ENCODE assay signal across 11 mouse cellular contexts in the genomic region with DNA sequence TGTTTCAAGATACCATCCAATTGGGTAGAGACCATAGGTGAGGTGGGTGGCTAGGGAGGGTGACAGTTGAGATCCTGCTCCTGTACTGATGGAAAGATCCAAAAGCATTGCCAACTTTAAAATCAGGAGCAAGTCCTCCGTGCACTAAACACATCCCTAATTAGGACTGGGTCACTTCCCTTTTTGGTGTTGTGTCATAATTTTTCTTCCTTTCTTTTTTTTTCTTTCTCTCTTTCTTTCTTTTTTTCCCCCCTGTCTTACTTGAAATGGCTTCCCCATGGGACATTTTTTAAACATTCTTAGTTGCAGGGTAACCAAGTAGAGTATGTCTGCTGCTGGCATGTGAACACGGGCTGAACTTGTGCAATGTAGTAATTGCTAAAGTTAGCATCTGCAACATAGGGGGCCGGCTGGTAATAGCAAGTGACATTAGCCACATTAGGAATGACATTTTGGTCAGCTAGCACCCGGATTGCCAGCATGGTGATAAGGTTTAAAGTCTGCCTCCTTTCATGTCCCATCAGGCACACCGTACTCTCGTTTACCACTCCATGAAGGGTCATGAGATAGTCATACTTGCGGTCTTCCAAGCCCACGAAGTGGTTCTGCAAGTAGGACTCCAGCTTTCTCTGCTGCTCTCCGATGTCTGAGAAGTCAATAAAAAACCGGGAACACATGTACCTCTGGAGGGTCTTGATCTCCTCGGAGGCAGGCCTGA. TPM values are rescaled to one million over a fixed set of nuclear protein-coding genes. Genes with fewer than 3 reads are reported as not detected.
DNase-seq lines count a peak whose midpoint lies in the region; ATAC-seq and TF ChIP-seq lines count a peak whose summit lies in the region.
"Had no signal": no experiment of that assay in that cellular context is flagged by ENCODE, and none has a peak within 500 bp of the region (broad histone marks: within the 10 kb centered on the region; RNA-seq: fewer than 3 reads in every experiment).

No protein-coding gene starts in this region.

- no peaks in the 10 kb centered on the region; the same call in 1 of the 2 replicates for H3K27me3 ChIP-seq in kidney, adult 2 months (replicated peaks; ENCODE audit: control insufficient read depth, insufficient read depth, low read length)
- no peaks in the 10 kb centered on the region for H3K27me3 ChIP-seq in liver, postnatal 0 days (ENCODE audit: insufficient read depth, low read length)
- H3K27me3 ChIP-seq in forebrain, embryonic 13.5 days, result peaks cover 25% of the 10 kb centered on the region

- no peak for TF ChIP-seq EP300 in liver, postnatal 0 days (IDR thresholded peaks at IDR 0.05; ENCODE audit: low read depth)

- no peak overlapping the region for H3K27ac ChIP-seq in kidney, adult 2 months (ENCODE audit: insufficient read depth, low read depth, low read length)
- no peak overlapping the region for H3K27ac ChIP-seq in bone marrow macrophage, adult 2 months (ENCODE audit: insufficient read depth, low read depth, low read length)
- peak overlapping the region; percentile 30 for H3K27ac ChIP-seq in liver, postnatal 0 days (ENCODE audit: low read depth)
- H3K27ac ChIP-seq in forebrain, embryonic 13.5 days, result no peak overlapping the region

- TF ChIP-seq CTCF in kidney, adult 2 months (conservative IDR thresholded peaks at IDR 0.05; ENCODE audit: insufficient read depth, insufficient read length, low read depth, low read length), result no peak
- TF ChIP-seq CTCF in bone marrow macrophage, adult 2 months (IDR thresholded peaks at IDR 0.05; ENCODE audit: low read depth, low read length), result no peak
- TF ChIP-seq CTCF in liver, postnatal 0 days (IDR thresholded peaks at IDR 0.05; ENCODE audit: low read depth), result no peak

- H3K4me3 ChIP-seq in kidney, adult 2 months (ENCODE audit: insufficient read depth, low read depth, low read length), result 0 out of 2 replicates have a peak overlapping the region, but pooled peaks have one; percentile 13
- peak overlapping the region; percentile 81 for H3K4me3 ChIP-seq in bone marrow macrophage, adult 2 months (ENCODE audit: insufficient read depth, low read length)
- peak overlapping the region; percentile 87 for H3K4me3 ChIP-seq in liver, postnatal 0 days (ENCODE audit: low read depth, low read length)
- no peak overlapping the region for H3K4me3 ChIP-seq in forebrain, embryonic 13.5 days

- H3K9me3 ChIP-seq in liver, postnatal 0 days (ENCODE audit: low read length), result no peaks in the 10 kb centered on the region
- no peaks in the 10 kb centered on the region for H3K9me3 ChIP-seq in forebrain, embryonic 13.5 days (replicated peaks)

- no peak for ATAC-seq in liver, postnatal 0 days
- no peak for ATAC-seq in megakaryocyte-erythroid progenitor cell, adult 5-6 weeks (replicated peaks; ENCODE audit: low FRiP score, low TSS enrichment, poor library complexity, severe bottlenecking)
- no peak for ATAC-seq in forebrain, embryonic 13.5 days
- ATAC-seq: inflammation-experienced regulatory T-cells, adult 6 months had no signal

- DNase-seq in kidney, adult 2 months, result no peak
- DNase-seq in kidney, adult 9 months, result no peak
- DNase-seq in heart, postnatal 10 days, result peak; percentile 57 to 68
- DNase-seq in liver, postnatal 0 days, result peak; percentile 23
- no peak for DNase-seq in cerebellum, postnatal 10 days
- DNase-seq: adrenal gland, postnatal 10 days had no signal

- H3K9ac ChIP-seq in liver, postnatal 0 days (replicated peaks), result peak overlapping the region; percentile 77
- no peak overlapping the region for H3K9ac ChIP-seq in forebrain, embryonic 13.5 days

- H3K36me3 ChIP-seq in kidney, adult 2 months (ENCODE audit: control insufficient read depth, insufficient read depth, low read length), result no peaks in the 10 kb centered on the region
- peaks cover 4% of the 10 kb centered on the region; the same call in 1 of the 2 replicates for H3K36me3 ChIP-seq in liver, postnatal 0 days (replicated peaks; ENCODE audit: insufficient read depth, low read length)
- no peaks in the 10 kb centered on the region for H3K36me3 ChIP-seq in forebrain, embryonic 13.5 days (ENCODE audit: poor library complexity, severe bottlenecking)

- WGBS in kidney, adult 2 months, result 72% methylated on average over 11 of the region's 11 CpGs
- 47% methylated on average over 11 of the region's 11 CpGs for WGBS in liver, postnatal 0 days (ENCODE audit: insufficient replicate concordance)
- WGBS in forebrain, embryonic 13.5 days, result 87% methylated on average over 11 of the region's 11 CpGs

- intact Hi-C loops in heart, postnatal 10 days (cut with DNase I), result loop anchor here (10.0 kb wide), 2 partner anchors 590 to 1230 kb away; no protein-coding TSS in a partner anchor

- peak overlapping the region; percentile 91 for H3K4me2 ChIP-seq in liver, postnatal 0 days (ENCODE audit: low read depth, low read length)
- H3K4me2 ChIP-seq in forebrain, embryonic 13.5 days, result no peak overlapping the region; the same call in 1 of the 2 replicates

- no peak for TF ChIP-seq POLR2A in kidney, adult 2 months (IDR thresholded peaks at IDR 0.05; ENCODE audit: low read depth, low read length)
- TF ChIP-seq POLR2A in bone marrow macrophage, adult 2 months (IDR thresholded peaks at IDR 0.05; ENCODE audit: borderline replicate concordance, low read depth, low read length), result no peak

- no peaks in the 10 kb centered on the region for H3K4me1 ChIP-seq in kidney, adult 2 months (ENCODE audit: control insufficient read depth, insufficient read depth, low read length)
- H3K4me1 ChIP-seq in bone marrow macrophage, adult 2 months (ENCODE audit: control insufficient read depth, insufficient read depth, low read length), result peaks cover 13% of the 10 kb centered on the region
- H3K4me1 ChIP-seq in liver, postnatal 0 days (ENCODE audit: insufficient read depth), result peaks cover 3% of the 10 kb centered on the region; the same call in 1 of the 2 replicates
- peaks cover 14% of the 10 kb centered on the region for H3K4me1 ChIP-seq in forebrain, embryonic 13.5 days

RNA-seq across cellular contexts. Expression of a gene that starts 2.8 kb away (rescaled TPM):
- polyA plus RNA-seq in kidney, adult 2 months (2012; rRNA removed), result 2.3 and 2.5 TPM in 2 replicates
- polyA plus RNA-seq in bone marrow macrophage, adult 2 months (2012; ENCODE audit: insufficient read depth, insufficient read length, missing spikeins), result 54.5 and 55.5 TPM in 2 replicates
- total RNA-seq in heart, postnatal 10 days (2021), result 10 to 100 TPM; 11.0 to 13.9 TPM
- 16.2 and 22.3 TPM in 2 replicates for polyA plus RNA-seq in liver, postnatal 0 days (2015; fragmentation: Nextera tagmentation; extraction: Ambion mirVana)
- 26.0 and 27.2 TPM in 2 replicates for total RNA-seq in megakaryocyte-erythroid progenitor cell, adult 5-6 weeks (2014; fragmentation: Nextera tagmentation)
- total RNA-seq in megakaryocyte-erythroid progenitor cell, adult 5-6 weeks (2017), result 26.6 and 33.7 TPM in 2 replicates
- 2.1 and 2.9 TPM in 2 replicates for polyA plus RNA-seq in forebrain, embryonic 13.5 days (2015; fragmentation: Nextera tagmentation; extraction: Ambion mirVana)

RNA-seq across cellular contexts. Expression of a gene that starts 11.7 kb away (rescaled TPM):
- polyA plus RNA-seq in kidney, adult 2 months (2012; rRNA removed), result not detected in 2 replicates
- not detected in 2 replicates for polyA plus RNA-seq in bone marrow macrophage, adult 2 months (2012; ENCODE audit: insufficient read depth, insufficient read length, missing spikeins)
- not detected for total RNA-seq in heart, postnatal 10 days (2021)
- not detected in 2 replicates for polyA plus RNA-seq in liver, postnatal 0 days (2015; fragmentation: Nextera tagmentation; extraction: Ambion mirVana)
- not detected in 2 replicates for total RNA-seq in megakaryocyte-erythroid progenitor cell, adult 5-6 weeks (2014; fragmentation: Nextera tagmentation)
- total RNA-seq in megakaryocyte-erythroid progenitor cell, adult 5-6 weeks (2017), result not detected in 2 replicates
- not detected in 2 replicates for polyA plus RNA-seq in forebrain, embryonic 13.5 days (2015; fragmentation: Nextera tagmentation; extraction: Ambion mirVana)
- total RNA-seq: adrenal gland, postnatal 10 days; monocyte, adult 5-6 weeks had no signal
- polyA plus RNA-seq: inflammation-experienced regulatory T-cells, adult 6 months had no signal

Comparison
In these comparisons a context has a peak if more than half of its experiments do, and no peak if none do; other contexts are left out.
1. DNase-seq: peak in heart, postnatal 10 days (2 of 2) and liver, postnatal 0 days (single experiment); none in kidney, adult 2 months (single experiment), kidney, adult 9 months (single experiment) and cerebellum, postnatal 10 days (0 of 2).